Mouse (Mus musculus) bone marrow macrophage, adult 2 months (primary cell): ENCODE data around the gene Pck1.

ENCODE experiments used
- CTCF ChIP-seq: IDR thresholded peaks from 2 replicates; pipeline ENCODE4 v1.5.1; 2012; ENCODE audit warnings: low read depth, mild to moderate bottlenecking, low read length, moderate library complexity
- POLR2A ChIP-seq: IDR thresholded peaks from 2 replicates; pipeline ENCODE4 v1.6.1; 2012; ENCODE audit warnings: mild to moderate bottlenecking, low read depth, low read length, borderline replicate concordance

DNA sequence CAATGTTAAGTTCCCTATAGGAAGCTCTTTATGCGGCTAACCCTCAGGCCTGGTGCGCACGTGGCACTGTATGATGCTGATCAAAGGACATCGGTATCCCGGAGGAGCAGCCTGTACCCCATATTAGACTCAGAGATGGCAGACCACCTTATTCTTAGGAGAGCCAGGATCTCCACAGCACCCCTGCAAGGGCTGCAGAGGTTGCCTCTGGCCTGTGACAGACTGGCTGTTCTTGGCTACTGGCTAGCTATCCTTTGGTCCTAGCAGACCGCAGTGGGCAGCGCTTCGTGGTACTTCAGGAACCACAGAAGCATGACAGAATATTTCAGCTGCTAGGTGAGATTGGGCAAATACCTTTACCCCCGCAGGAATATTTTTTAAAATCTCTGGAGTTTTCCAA, 46.4 kb upstream of the Pck1 start:
- TF ChIP-seq CTCF, result no peak
- no peak for TF ChIP-seq POLR2A
